Mouse (Mus musculus) liver, postnatal 0 days (tissue): Measurements from ENCODE around the gene Trim2.

ENCODE experiments used
- CTCF ChIP-seq: sonication (generic); IDR thresholded peaks from 2 replicates; pipeline ENCODE4 v1.5.1; 2016; ENCODE audit warnings: antibody characterized with exemption, low read depth
- EP300 ChIP-seq: IDR thresholded peaks from 2 replicates; pipeline ENCODE4 v1.6.1; 2016; ENCODE audit warnings: antibody characterized with exemption, low read depth, mild to moderate bottlenecking

GRCm38 (mm10) chr3:84349771-84350170 lies 43.1 kb upstream of the Trim2 start:
- no peak for TF ChIP-seq CTCF
- no peak for TF ChIP-seq EP300
